Comparison of ENCODE assay signal across 13 mouse cellular contexts in the genomic region with DNA sequence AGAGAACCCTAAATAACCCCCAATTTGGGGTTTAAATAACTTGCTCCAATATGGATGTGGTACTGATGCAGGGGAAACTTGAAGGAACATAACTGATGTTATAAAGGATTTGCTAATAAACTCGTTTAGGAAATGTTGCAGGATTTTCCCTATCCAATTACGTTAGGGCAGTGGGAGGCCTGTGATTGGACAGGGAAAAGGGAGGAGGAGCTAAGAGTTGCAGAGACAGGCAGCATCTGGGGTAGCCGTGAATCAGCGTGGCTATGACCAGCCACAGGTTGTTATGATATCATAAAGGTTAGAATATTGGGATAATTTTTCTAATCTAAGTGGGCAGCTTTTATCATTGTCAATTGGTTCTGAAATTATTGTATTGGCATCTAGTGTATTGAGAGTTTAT.
"Had no signal": no experiment of that assay in that cellular context is flagged by ENCODE, and none has a peak within 500 bp of the region (broad histone marks: within the 10 kb centered on the region; RNA-seq: fewer than 3 reads in every experiment).

No protein-coding gene starts in this region.

- DNase-seq: gastrocnemius, adult 2 months; gastrocnemius, postnatal 10 days; gastrocnemius, postnatal 25 days; heart, adult 18-20 months; heart, postnatal 14 days; heart, postnatal 36 days; kidney, adult 11 months; kidney, adult 2 months; kidney, adult 9 months; kidney, postnatal 14 days; kidney, postnatal 36 days; layer of hippocampus, postnatal 36 days; left cerebral cortex, postnatal 4 days had no signal
